Mouse (Mus musculus) heart, adult 8-10 months (tissue): ENCODE results near the gene Trpm8. TPM values are rescaled to one million over a fixed set of nuclear protein-coding genes. Genes with fewer than 3 reads are reported as not detected.

Experiments
- DNase-seq: peaks from one replicate; pipeline ENCODE4 v3.0.0; 2022; ENCODE audit warnings: low spot score
- total RNA-seq, 4 experiments: library from RNA; stranded (reverse); gene quantifications; 2 replicates each; pipeline ENCODE4 v1.2.4; 2022

Gene Trpm8
- total RNA-seq, 4 experiments from 2014 or later: not detected

GRCm38 (mm10) chr1:88432601-88433000 lies 155.1 kb downstream of the Trpm8 start:
- DNase-seq: no peak

GRCm38 (mm10) chr1:88433096-88433883 lies 155.8 kb downstream of the Trpm8 start:
- no peak for DNase-seq

- no peak for DNase-seq
Observed at GRCm38 (mm10) chr1:88434057-88434456, 156.6 kb downstream of the Trpm8 start.

GRCm38 (mm10) chr1:88437206-88438126 lies 160.0 kb downstream of the Trpm8 start:
- no peak for DNase-seq

Other genes with a start within 250 kb of the Trpm8 start
- not detected for gene Ugt1a10, start 222.3 kb upstream of the Trpm8 start, total RNA-seq
- gene Ugt1a9, start 206.9 kb upstream of the Trpm8 start, total RNA-seq: not detected
- gene Ugt1a8, start 189.8 kb upstream of the Trpm8 start, total RNA-seq: not detected
- 1 to 10 TPM in 2 of 4 experiments, under 1 TPM in 2; 0.68 to 1.4 (median 0.95) TPM for gene Ugt1a7c, start 182.6 kb upstream of the Trpm8 start, total RNA-seq
- 1 to 10 TPM in 2 of 4 experiments, under 1 TPM in 1, not detected in 1; 0.83 to 1.3 (median 1.1) TPM for gene Ugt1a6b, start 174.4 kb upstream of the Trpm8 start, total RNA-seq
- gene Ugt1a6a, start 142.9 kb upstream of the Trpm8 start, total RNA-seq: 1 to 10 TPM; 1.6 to 2.6 (median 2.4) TPM
- under 1 TPM in 3 of 4 experiments, not detected in 1; 0.12 to 0.26 (median 0.22) TPM for gene Ugt1a5, start 111.6 kb upstream of the Trpm8 start, total RNA-seq
- under 1 TPM in 1 of 4 experiments, not detected in 3; 0.12 TPM for gene Ugt1a2, start 77.1 kb upstream of the Trpm8 start, total RNA-seq
- under 1 TPM; 0.26 to 0.60 (median 0.41) TPM for gene Dnajb3, start 71.9 kb upstream of the Trpm8 start, total RNA-seq
- not detected for gene Ugt1a1, start 65.7 kb upstream of the Trpm8 start, total RNA-seq
- gene Mroh2a, start 50.7 kb upstream of the Trpm8 start, total RNA-seq: under 1 TPM in 1 of 4 experiments, not detected in 3; 0.35 TPM
- gene Hjurp, start within 50 bp of the Trpm8 start, total RNA-seq: 10 to 100 TPM; 10.6 to 14.2 (median 11.0) TPM
- not detected for gene Spp2, start 129.3 kb downstream of the Trpm8 start, total RNA-seq
- gene Glrp1, start 232.4 kb downstream of the Trpm8 start, total RNA-seq: under 1 TPM in 1 of 4 experiments, not detected in 3; 0.19 TPM